Mouse (Mus musculus): ENCODE measurements at regions not wholly inside any gene's neighbourhood (a gene's known extent, or its start where the extent isn't known, plus 50 kb on each side); places are given as distances from the start of the nearest gene placed in this dataset.

DNA sequence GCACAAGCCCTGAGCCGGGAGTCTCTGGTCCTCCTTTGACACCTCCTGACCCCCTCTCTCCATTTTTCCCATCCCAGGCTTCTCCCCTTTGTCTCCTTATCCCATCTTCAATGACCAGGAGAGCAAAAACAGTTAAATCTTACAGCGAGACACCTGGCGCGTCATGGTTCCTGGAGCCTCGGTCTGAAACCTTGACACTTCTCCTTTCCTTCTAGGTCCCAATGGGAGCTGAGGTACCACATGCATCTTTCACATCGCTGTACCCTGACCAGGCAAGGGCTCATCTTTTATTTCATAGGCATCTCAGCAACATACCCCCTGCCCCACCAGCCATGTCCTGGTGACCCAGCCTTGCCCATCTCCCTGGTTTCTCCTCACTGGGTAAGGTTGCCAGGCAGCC lies 58.7 kb upstream of the Tmem189 start:
- TF ChIP-seq CTCF (IDR thresholded peaks at IDR 0.05; ENCODE audit: borderline replicate concordance, insufficient read depth, low read length): no peak
- TF ChIP-seq POLR2A (IDR thresholded peaks at IDR 0.05; ENCODE audit: low read depth, low read length): no peak
